Mouse (Mus musculus) layer of hippocampus, adult 9-10 months (tissue): Measurements from ENCODE around the gene Ankrd13c.
"Not testable (repeated sequence)": the region's sequence is repeated elsewhere in the genome, so short reads cannot be mapped to it uniquely, and the experiment has no call there.

Experiments used
- DNase-seq: peaks from one replicate; pipeline ENCODE4 v3.0.0; 2022; ENCODE audit warnings: low spot score

The Ankrd13c gene

DNA sequence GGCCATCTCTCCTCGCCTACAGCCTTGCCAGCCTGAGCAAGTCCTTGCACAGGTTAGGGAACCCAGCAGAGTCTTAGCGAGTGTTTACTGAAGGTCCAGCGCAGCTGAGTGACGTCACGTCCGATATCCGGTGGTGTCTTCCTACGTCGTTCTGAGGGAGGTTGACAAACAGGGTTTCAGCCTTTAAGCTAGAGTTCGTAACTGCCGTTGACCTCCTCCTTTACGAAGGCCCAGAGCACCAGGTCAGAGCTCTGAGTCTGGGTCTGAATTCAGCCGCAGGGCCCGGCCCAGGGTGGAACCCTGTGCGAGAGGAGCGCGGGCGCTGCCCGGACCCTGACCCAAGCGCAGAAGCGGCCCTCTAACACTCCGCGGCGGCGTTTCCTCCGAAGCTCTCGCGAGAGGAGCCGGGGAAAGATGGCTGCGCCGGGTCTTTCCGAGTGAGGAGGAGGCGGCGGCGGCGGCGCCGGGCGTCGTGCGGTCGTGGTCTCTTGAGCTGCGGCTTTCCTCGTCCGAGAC, at the start of gene Ankrd13c:
Gene Ankrd13c (plus strand): TSS at position 397 of the 516 bp plus-strand sequence.
- peak; percentile 91 for DNase-seq

DNA sequence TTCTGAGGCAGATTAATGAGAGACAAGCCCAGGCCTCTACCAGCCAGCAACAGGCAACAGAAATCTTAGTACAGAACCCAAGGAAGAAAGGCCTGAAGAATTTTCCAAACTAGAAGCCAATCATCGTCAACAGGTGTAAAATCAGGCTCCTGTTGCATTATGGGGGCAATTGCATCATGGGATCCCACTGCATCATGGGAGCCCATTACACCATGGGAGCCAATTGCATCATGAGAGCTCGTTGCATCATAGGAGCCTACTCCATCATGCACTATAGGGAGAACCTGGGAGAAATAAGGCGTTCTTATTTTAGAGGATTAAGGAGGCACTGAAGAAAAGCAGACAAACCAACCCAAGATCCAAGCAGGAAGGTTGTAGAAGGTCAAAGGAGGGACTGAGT, 49.4 kb upstream of the Ankrd13c start:
- DNase-seq, result no peak

DNA sequence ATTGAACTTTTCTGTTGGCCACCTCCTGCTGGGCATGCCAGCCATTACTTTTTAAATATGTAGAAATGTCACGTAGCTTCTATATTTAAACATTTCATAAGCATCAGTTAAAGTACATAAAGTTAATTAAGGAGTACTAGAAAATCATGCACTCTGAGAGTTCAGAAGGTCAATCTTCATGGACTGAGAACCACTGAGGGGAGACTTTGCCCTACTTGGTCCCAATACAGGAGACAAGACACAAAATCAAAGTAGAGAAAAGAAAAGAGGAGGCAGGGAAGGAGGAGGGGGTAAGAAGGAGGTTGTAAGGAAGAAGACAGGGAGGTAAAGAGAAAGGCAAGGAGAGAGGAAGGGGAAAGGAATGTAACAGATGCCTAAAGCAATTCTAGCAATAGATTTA, 47.1 kb upstream of the Ankrd13c start:
- no peak for DNase-seq

DNA sequence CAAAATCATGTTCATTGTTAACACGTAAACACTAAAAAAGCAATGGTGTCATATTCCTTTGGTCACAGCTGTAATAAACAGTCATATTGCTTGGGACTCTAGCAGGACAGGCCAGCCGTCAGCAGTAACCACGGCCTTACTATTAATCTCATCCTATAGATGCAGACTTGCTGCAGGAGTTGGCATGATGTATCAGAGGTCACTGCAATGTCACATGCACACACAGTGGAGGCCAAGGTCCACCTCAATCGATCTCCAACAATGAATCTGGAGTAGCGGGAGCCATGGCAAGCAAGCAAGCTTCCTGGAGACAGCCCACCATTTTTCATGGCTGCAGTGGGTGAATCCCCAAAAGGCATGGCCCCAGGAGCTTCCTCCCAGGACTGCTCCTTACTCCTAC, 45.3 kb upstream of the Ankrd13c start:
- no peak for DNase-seq

DNA sequence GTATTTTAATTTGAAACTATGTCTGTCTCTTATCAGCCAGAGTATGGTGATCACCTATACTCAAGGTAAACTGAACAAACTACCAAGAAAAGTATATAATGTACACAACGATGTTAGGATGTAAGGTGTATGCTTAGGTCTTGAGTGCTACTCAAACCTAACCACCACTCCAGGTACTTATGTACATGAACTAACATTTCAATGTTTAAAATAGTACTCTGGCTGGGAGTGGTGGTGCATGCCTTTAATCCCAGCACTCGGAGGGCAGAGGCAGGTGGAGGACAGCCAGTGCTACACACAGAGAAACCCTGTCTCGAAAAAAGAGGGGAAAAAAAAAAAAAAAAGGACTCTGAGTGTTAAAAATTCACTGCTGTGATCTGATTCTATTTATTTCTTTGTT, 38.9 kb upstream of the Ankrd13c start:
- DNase-seq, result no peak

DNA sequence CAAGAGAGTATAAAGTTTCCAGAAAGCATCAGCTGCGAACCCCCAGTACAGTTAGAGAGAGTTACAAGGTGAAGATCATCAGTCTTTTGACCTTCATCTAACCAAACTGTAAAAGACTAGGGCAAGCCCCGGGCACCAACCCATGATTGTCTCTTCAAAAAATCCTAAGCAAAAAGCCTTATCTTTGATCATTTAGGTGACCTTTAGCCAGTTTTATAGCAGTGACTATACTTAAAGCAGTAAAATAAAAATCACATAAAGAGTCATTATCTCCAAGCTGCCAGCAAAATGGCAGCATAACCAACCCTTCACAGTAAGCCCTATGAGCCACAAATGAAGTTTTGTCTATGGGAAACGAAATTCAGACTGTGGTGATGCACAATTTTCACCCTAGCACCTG, 36.8 kb upstream of the Ankrd13c start:
- no peak for DNase-seq

DNA sequence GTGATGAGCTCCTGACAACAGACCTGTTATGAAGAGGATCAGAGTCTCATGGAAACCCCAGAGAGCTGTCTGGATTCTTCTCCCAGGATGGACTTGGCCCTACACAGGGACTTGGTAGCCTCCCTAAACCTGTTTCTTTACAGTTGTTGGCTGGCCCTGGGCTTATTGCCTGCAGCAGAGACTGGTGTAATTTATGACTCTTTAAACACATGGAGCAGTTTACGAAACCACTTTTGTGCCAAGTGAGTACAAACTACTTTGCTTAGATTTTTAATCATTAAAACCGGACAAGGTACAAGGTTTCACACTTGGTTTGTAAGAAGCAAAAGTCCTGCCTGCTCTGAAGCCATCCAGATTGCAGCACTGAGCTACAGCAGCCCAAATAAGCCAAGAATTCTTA, 34.9 kb upstream of the Ankrd13c start:
- DNase-seq, result no peak

DNA sequence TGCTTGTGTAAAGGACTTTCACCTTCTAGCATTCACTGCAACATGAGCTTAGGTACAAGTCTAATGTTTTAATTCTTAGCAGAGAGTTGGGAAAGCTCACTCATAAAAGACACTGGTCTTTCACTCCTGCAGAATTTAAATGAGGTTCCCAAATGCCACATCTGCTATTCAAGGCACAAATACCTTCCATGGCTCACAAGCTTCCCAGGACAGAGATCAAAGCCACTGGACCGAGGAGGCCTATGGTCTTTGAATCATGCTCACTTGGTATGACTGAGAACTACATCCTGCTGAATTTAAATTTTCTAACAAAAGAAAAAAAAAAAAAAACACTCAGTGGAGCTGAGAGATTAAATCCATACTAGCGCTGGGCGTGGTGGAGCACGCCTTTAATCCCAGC, 30.7 kb upstream of the Ankrd13c start:
- no peak for DNase-seq

DNA sequence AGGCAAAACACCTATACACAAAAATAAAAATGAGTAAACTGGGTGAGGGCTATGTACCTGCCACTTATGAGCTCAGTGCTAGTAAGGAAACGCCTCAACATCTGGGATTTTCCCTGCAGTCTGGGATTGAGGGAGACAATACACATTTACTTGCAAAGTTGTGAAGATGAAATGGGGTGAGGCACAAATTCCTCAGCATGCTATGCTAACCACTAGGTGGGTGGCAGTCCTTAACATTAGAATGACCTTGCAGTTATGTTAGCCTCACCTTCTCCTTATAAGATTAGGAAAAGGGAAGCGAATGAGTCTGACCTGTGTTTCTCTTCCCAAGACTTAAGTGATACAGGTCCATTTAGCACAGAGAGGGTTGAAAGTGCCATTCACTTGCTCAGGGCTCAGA, 25.7 kb upstream of the Ankrd13c start:
- DNase-seq, result no peak

DNA sequence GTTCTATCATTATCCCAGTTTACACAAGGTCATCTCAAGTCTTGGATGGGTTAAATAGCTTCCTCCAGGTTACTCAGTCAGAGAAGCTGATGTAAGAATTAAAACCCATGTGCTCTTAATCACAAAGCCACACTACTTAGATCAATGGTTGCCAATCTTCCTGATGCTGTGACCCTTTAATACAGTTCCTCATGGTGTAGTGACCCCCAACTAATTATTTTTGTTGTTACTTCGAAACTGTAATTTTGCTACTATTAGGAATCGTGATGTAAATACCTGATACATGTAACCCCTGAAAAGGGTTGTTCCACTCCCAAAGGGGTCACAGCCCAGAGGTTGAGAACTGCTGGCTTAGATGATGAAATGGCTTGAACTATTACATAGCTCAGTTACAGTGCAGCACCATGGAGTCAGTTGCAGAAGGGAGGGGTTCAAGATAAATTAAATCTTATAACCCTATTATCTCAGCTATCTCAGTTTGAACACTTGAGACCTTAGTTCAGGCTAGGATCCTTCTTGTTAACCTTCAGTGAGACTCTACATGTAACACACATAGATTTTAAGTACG, 23.7 kb upstream of the Ankrd13c start:
- DNase-seq, result no peak

DNA sequence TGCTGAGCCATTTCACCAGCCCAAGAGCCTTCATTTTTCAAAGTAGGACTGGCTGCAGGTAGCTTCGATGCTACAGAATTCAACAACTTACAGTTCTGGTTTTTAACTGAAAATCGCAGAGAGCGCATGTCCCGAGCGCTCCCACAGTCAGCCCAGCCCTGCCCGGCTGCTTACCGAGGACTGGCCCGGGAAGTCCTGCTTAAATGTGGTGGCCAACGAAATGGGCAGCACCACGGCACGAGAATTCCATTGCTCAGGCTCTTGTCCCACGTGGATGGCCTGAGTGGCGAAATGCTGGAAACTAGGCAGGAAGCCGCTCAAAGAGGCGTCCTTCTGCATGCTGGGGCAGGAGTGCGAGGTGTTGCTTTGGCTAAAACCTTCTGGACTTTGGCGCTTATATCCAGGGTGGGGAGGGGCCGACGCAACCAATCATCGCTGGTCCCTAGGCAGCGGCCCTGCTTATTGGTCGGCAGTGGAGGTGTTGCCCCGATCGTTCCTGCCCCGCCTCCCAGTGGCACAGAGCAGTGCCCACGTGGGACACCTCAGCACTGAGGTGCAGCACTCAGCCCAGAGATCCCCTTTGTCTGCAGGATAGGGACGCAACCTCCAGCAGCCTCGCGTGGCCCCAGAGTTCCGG, 22.2 kb upstream of the Ankrd13c start, which contains the start of gene Cth:
Gene Cth (minus strand): TSS at position 386 of the 637 bp plus-strand sequence.
- DNase-seq, result peak; percentile 40

DNA sequence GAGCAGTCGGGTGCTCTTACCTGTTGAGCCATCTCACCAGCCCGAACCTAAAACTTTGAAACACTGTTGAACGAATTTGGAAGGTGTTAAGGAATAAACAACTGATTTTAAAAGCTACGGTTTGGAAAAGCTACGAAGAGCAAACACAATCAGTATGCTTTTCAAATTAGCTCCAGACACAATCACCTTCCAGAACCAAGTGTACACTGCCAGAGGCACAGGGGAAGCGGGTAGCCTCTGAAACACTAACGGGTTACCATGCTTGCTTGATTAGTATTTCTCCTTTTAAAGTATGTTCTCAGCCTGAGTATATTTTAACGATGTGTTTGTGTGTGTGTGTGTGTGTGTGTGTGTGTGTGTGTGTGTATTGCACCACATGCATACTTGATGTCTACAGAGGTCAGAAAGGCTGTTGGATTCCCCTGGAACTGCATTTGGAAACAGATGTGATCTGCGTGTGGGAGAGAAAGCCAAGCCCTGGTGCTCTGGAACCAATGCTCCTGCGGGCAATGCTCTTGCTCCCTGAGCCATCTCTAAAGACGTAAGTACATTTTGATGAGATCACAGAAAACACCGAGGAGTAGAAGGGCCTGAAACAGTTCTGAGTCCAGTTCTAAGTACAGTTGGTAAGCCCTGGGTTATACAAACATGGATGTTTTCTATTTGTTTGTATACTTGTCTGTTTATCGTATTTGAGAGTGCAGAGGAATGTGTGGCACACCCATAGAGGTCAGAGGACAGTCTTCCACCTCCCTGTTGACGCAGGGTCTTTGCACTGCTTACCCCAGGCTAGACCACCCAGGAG, 21.1 kb upstream of the Ankrd13c start:
- DNase-seq, result no peak

DNA sequence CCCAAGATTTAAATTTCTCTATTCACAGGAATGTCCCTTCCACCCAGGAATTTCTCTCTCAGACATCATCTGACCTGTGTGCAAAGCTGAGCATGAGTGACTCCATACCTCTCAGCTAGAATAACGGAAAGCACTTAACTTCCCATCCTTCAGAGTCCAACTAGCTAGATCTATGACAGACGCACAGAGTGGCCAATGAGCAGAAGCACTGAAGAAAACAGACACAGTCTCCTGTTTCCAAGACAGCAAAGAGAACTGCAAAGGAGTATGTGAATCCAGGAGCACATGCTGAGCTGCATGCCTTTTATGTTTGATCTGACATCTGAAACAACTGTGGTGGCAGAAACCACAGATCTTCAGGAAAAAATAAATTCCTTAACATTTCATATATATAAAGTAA, 20.3 kb upstream of the Ankrd13c start:
- DNase-seq, result no peak

DNA sequence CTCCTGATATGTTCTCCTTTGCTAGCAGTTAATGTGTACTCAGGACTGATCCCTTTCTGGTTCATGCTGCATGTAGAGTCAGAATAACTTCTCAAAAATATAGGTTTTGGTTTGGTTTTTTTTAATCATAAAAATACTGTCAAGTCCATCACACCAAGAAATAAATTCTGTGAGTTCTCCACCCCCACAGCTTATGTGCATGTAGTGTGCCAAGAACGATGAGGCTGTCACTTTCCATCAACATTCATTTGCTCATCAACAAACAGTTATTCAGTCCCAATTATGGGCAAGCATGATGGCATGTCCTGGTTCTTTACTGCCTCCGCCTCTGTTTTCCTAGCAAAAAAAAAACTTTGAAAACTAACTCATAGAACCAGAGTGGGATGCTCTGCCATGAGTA, 18.3 kb upstream of the Ankrd13c start:
- DNase-seq, result no peak

DNA sequence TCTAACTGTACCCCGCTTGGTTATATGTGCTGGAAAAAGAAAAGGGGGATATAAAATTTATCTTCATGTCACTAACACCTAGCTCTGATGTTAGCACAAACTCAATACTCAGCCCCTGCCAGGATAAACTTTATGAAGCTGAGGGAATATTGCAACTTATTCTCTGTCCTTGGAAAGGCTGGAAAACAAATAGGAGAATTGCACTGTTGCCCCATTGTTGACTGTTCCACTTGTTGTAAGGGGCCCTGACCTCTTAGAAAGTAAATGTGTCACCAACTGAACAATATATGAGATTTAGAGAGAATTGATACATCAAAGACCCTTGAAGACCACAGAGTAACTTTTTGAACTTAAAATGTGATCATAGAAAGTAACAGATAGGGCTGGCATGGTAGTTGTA, 17.6 kb upstream of the Ankrd13c start:
- DNase-seq, result no peak

DNA sequence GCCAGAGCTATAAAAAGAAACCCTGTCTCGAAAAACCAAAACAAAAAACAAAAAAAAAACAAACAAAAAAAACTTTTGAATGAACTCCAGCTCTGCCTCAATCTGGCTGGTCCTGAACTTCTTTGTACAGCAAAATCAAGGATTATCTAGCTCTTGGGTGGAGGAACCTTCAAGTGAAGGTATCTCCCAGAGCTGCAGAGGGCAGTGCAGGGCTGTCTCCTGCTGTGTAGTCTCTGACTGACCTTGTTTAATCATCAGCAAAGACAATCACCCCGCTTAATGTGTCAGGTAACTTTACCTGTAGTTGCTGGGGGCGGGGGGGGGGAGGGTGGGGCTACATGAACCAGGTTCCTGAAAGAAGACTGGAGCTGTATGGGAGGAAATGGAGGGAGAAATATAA, 15.4 kb upstream of the Ankrd13c start:
- no peak for DNase-seq

DNA sequence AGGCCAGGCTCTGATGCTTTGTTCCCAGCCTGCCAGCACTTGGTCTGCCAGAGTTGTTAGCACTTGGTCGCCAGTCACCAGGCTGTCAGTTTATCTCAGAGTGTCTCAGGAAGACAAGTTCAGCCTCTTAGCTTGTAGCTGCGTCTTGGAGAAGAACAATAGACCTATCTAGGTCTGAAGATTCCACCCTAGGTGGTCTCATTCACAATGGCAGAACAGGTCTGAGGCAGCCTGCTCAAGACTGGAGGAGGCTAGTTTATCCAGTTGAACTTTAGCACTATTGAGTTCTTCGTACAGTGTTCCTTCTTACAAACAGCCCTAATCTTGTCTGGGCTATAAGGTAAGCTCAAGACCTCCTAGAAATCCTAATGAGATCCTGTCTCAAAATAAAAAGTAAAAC, 15.0 kb upstream of the Ankrd13c start:
- DNase-seq, result no peak

DNA sequence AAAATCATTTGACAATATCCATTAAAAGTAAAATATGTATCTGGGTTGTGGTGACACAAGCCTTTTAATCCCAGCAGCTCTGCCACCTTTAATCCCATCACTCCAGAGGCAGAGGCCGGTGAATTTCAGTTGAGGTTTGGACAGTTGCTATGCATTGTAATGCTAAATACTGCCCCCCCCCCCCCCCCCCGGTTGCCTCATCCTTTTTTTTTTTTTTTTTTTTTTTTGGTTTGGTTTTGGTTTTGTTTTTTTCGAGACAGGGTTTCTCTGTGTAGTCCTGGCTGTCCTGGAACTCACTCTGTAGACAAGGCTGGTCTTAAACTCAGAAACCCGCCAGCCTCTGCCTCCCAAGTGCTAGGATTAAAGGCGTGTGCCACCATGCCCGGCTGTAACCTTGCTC, 13.8 kb upstream of the Ankrd13c start:
- not testable (repeated sequence) for DNase-seq

DNA sequence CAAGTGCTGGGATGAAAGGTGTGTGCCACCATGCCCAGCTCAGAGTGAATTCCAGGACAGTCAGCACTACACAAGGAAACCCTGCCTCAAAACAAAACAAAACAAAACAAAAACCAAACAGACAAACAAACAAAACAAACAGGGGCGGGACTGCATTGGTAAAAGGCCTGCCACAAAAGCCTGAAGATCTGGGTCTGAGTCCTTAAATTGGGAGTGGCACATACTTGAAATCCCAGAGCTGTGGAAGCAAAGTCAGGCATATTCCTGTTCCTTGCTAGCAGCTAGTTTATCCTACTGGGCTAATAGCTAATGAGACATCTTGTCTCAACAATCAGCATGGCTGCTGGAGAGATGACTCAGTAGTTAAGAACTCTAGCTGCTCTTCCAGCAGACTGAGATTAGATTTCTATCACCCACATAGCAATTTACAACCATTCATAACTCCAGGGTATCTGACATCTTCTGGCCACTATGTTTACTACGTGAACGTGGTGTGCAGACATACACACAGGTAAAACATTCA, 12.7 kb upstream of the Ankrd13c start:
- no peak for DNase-seq

DNA sequence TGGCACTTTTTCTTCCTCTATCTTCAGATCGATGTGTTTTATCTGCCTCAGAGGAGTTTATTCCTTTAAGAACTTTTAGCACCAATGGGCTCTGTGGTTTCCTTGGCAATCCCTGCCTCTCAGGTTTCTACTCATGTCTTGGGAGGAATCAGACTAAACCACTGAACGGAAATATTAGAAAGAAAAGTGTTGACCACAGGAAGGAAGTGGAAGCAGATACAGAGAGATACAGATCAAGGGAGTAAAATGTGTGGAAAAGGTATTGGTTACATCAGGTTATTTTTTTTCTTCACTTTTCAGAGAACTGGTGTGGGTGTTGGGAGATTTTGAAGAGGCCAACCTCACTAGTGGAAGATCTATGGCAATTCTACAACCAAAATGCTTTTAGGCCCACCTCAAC, 8.5 kb upstream of the Ankrd13c start:
- DNase-seq, result no peak

DNA sequence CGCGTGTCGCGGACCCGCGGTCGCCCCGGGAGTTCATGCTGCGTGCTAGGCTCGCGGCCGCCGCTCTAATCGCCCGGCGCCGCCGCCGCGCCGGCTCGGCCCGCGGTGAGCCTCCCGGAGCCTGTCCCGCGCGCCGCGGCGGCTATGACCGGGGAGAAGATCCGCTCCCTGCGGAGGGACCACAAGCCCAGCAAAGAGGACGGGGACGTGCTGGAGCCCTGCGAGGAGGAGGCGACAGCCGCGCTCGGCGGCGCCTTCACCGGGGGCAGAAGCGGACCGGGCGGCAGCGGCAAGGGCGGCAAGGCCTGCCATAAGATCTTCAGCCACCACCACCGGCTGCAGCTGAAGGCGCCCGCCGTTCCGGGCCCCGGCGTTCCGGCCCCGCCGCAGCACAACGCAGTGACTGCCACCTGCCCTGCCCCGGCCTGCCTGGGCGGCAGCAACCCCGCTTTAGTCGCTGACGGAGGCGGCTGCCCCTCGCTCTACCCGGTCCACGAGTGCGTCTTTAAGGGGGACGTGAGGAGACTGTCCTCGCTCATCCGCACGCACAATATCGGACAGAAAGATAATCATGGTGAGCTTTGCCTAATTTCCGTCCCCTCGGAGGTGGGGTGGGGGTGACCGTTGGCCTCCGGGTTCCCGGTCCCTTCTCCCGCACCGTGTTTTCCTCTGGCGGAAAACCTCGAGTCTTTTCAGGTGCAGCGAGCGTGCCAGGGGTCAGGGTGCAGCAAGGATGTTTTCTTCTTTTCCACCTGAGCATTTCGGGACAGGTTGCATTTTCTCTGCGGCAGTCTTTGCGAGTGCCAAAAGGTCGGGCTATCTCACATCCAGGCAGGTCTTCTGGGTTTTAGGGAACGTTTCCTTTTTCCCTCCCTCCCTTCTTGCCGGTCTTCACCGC, 593 bp downstream of the Ankrd13c start:
- DNase-seq, result no peak

DNA sequence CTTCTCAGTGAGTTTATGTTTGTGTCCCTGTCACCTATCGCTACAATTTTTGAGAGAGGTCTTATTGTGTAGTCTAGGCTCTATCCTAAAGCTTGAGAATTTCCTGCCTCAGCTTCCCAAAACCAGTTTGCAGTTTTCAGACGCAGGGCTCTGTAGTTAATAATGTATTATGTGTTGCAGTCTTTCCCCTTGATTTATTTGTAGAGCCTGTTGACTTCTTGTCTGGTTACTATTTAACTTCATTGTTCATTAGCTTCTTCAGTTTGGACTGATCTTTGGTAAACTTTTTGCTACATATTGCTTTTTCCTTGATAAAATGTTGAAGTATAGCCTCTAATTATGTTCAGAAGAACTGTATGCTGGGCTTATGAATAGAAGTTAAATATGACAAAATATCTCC, 5.7 kb downstream of the Ankrd13c start:
- no peak for DNase-seq
